Mouse (Mus musculus) large intestine, adult 2 months (tissue): ENCODE measurements around the gene Mtg2. TPM values are rescaled to one million over a fixed set of nuclear protein-coding genes. Genes with fewer than 3 reads are reported as not detected.

Experiments used
- DNase-seq: peaks from one replicate; pipeline ENCODE4 v3.0.0-alpha.2; 2012; ENCODE audit warnings: low read depth, low spot score
- WGBS: fragments of 180-500 bp; shearing (Covaris S2); methylation state at CpG from one replicate; pipeline ENCODE4 v1.1.7; 2018; 5-methylcytosine and 5-hydroxymethylcytosine counted together
- polyA plus RNA-seq: library from polyadenylated mRNA; depleted of rRNA; stranded (reverse); fragments of >200 nt; gene quantifications from 2 replicates; pipeline ENCODE4 v1.2.3, GENCODE M21; 2012; rRNA removed

The Mtg2 gene
- polyA plus RNA-seq, 1 experiment: 13.7 TPM

- DNase-seq: no peak
- WGBS: 54% methylated on average over 1 of the region's 1 CpGs
Observed at GRCm38 (mm10) chr2:180127675-180128074, 57.3 kb downstream of the Mtg2 start.

- no peak for DNase-seq
- 97% methylated on average over 4 of the region's 4 CpGs for WGBS
Observed at GRCm38 (mm10) chr2:180133231-180133630, 62.8 kb downstream of the Mtg2 start.

- DNase-seq: no peak
- WGBS: 89% methylated on average over 3 of the region's 3 CpGs
Observed at GRCm38 (mm10) chr2:180133911-180134310, 63.5 kb downstream of the Mtg2 start.

- no peak for DNase-seq
- 83% methylated on average over 5 of the region's 5 CpGs for WGBS
Observed at GRCm38 (mm10) chr2:180135414-180135813, 65.0 kb downstream of the Mtg2 start.

Other genes with a start within 250 kb of the Mtg2 start
- 8.3 and 8.6 TPM in 2 replicates for gene Taf4, start 93.9 kb upstream of the Mtg2 start, polyA plus RNA-seq
- 15.4 and 15.8 TPM in 2 replicates for gene Lsm14b, start 45.6 kb upstream of the Mtg2 start, polyA plus RNA-seq
- 184 and 209 TPM in 2 replicates for gene Psma7, start 28.2 kb upstream of the Mtg2 start, polyA plus RNA-seq
- 2.8 and 4.8 TPM in 2 replicates for gene Ss18l1, start 28.1 kb upstream of the Mtg2 start, polyA plus RNA-seq
- 0.10 TPM in 1 of 2 replicates, not detected in the other for gene Hrh3, start 33.9 kb downstream of the Mtg2 start, polyA plus RNA-seq
- gene Osbpl2, start 48.7 kb downstream of the Mtg2 start, polyA plus RNA-seq: 21.8 and 22.3 TPM in 2 replicates
- gene Adrm1, start 100.9 kb downstream of the Mtg2 start, polyA plus RNA-seq: 86.1 and 91.2 TPM in 2 replicates
- 29.5 and 32.7 TPM in 2 replicates for gene Lama5, start 155.3 kb downstream of the Mtg2 start, polyA plus RNA-seq
- gene Rps21, start 186.8 kb downstream of the Mtg2 start, polyA plus RNA-seq: 2,944 and 3,068 TPM in 2 replicates
- gene Cables2, start 202.9 kb downstream of the Mtg2 start, polyA plus RNA-seq: 30.4 and 33.1 TPM in 2 replicates
- 1.5 TPM in 2 replicates for gene Rbbp8nl, start 219.3 kb downstream of the Mtg2 start, polyA plus RNA-seq